Mouse (Mus musculus): ENCODE measurements at regions not wholly inside any gene's neighbourhood (a gene's known extent, or its start where the extent isn't known, plus 50 kb on each side); places are given as distances from the start of the nearest gene placed in this dataset.

- DNase-seq: no peak
Measured at GRCm38 (mm10) chrX:12888708-12889481, 127.0 kb upstream of the Med14 start.

DNA sequence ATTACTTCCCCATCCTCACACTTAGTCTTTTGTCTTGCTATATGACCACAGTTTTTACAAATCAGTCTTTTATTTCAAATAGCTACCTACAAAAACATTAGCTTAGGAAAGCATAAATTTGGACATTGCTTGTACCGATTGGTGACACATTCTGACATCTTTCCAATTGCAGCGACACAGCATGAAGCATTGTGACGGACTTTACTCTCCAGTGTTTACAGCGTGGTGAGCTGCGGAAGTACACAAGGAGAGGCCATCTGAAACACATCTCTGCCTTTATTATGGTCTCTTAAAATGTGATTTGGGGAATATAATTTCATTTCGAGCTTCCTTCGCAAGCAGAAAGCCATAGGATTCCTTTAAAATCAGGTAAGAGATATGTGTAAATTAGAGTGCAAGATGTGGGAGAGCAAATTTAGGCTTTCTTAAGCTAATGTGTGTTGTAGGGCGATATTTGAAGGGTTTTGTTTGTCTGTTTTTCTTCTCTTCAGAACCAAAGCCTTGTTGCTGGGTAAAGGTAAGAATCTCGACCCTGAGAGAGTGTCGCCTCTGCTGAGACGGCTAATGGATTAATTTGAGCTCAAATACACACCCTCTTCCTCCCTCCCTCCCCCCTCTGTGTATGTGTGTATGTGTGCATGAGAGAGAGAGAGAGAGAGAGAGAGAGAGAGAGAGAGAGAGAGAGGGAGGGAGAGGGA is 126.3 kb upstream of the Med14 start:
- DNase-seq: no peak

- no peak for DNase-seq
Measured at GRCm38 (mm10) chrX:12887516-12887915, 125.6 kb upstream of the Med14 start.

- no peak for DNase-seq
Measured at GRCm38 (mm10) chrX:12886160-12887048, 124.5 kb upstream of the Med14 start.

- no peak for DNase-seq
Measured at GRCm38 (mm10) chrX:12879233-12879632, 117.4 kb upstream of the Med14 start.

DNA sequence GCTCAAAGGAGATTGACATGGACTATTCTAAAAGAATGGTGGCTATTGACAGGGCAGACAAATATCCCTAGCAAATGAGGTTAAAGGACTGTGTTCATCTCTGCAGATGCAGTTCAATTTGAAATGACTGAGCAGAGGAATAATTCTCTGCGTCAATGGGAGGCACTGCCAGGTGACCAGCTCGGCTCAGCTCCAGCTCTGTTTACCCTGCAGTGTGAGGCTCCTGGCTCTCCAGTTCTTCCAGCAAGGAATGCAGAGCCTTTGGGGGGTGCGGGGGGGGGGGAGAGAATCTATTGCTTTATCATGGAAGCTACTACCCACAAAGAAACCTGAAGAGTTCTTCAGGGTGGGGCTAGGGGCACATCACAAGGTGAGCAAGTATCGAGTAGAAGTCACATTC is 115.6 kb upstream of the Med14 start:
- DNase-seq: no peak

DNA sequence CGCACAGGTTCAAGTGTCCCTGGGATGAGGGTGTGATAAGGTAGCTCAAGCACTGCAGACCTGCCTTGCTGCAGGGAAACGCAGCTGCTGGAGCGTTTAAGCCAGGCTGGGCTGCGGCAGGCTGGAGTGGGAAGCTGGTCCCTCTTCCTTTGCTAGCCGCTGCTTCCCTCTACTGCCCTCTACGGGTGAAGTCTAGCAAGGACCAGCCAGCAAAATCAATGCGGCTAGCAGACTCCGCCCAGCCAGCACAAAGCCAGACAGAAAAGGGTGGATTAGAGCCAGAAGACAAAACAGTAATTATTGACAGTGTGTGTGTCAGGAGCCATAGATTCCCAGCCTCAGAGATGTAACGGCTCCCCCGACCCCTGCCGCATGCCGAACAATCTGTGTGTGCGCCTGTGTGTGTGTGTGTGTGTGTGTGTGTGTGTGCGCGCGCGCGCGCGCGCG is 111.8 kb upstream of the Med14 start:
- DNase-seq: peak; percentile 72 to 81

- no peak for DNase-seq
Measured at GRCm38 (mm10) chrX:12873230-12873629, 111.4 kb upstream of the Med14 start.

DNA sequence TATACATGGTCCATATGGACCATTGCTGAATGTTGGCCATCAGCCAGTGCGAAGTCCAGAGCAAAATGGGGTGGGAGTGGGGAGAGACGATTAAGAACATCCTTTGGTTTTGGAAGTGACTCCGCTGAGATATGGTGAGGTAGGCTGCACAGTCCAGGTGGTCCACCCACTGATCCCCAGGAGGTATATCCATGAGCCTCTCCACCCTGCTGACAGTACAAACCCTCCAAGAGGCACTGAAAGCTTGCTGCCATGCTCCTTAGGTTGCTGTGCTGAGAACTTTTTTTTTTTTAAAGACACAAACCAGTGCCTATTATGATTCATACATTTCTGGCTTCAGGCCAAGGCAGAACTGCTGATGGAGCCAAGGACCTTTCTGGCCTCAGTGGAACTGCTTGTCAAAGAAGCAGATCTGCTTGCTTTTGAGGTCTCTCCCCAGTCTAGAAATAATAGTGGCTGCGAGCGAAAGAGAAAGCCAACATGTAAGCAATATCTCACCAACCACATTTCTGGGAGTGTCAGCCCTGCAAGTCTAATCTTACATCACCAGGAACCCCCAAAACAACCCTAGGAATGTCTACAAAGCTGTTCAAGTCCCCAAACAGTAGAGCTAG is 105.1 kb upstream of the Med14 start:
- no peak for DNase-seq

GRCm38 (mm10) chrX:12866176-12866575 is 104.3 kb upstream of the Med14 start:
- no peak for DNase-seq

- DNase-seq: peak; percentile 26 to 28
Measured at GRCm38 (mm10) chrX:12860168-12860567, 98.3 kb upstream of the Med14 start.

GRCm38 (mm10) chrX:12858757-12859156 is 96.9 kb upstream of the Med14 start:
- no peak for DNase-seq

- peak; percentile 23 to 44 for DNase-seq
Measured at GRCm38 (mm10) chrX:12857881-12858755, 96.2 kb upstream of the Med14 start.

GRCm38 (mm10) chrX:12855425-12855824 is 93.6 kb upstream of the Med14 start:
- DNase-seq: peak in 1 of 2 experiments; percentile 28

DNA sequence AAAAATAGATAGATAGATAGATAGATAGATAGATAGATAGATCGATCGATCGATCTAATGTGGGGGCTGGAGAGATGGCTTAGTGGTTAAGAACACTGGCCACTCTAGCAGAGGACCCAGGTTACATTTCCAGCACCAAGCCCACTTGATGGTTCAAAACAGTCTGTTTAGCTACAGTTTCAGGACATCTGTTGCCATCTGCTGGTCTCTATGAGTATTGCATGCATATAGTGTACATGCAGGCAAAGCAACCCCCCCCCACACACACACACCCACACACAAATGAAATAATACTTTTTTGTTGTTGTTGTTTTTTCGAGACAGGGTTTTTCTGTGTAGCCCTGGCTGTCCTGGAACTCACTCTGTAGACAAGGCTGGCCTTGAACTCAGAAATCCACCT is 89.8 kb upstream of the Med14 start:
- DNase-seq: peak; percentile 42 to 46

GRCm38 (mm10) chrX:12844431-12844830 is 82.6 kb upstream of the Med14 start:
- no peak for DNase-seq

- no peak for DNase-seq
Measured at GRCm38 (mm10) chrX:12841021-12841325, 79.1 kb upstream of the Med14 start.

- DNase-seq: peak; percentile 88 to 90
Measured at GRCm38 (mm10) chrX:12840160-12841020, 78.5 kb upstream of the Med14 start.

DNA sequence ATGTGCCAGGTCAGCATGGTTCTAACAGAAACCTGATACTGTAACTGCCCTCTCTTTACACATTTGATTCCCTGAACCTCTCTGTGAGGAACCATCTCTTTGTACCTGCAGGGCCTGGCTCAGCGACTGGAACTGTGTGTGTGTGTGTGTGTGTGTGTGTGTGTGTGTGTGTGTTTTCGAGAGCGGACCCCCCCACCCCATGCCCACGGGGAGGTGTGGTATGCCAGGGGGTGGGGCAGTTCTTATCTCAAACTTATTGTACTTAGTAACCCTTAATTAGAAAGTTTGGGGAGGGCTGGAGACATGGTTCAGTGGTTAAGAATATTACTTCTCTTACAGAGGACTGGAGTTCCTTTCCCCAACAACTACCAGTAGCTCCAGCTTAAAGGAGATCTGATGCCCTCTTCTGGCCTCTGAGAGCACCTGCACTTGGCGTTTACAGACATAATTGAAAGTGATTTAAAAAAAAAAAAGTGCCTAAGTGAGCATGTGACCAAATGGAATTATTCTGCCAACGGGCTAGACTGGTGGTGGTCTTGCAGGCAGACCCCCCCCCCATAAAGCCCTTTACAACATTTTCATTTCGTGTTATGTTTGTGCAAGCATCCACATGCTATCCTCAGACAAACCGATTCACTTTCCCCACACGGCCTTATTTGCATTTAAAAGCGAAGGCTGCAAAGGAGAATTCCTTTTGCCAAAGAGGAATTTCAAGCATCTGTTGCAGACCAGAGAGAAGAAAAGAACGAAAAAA is 77.7 kb upstream of the Med14 start:
- peak; percentile 48 to 56 for DNase-seq

DNA sequence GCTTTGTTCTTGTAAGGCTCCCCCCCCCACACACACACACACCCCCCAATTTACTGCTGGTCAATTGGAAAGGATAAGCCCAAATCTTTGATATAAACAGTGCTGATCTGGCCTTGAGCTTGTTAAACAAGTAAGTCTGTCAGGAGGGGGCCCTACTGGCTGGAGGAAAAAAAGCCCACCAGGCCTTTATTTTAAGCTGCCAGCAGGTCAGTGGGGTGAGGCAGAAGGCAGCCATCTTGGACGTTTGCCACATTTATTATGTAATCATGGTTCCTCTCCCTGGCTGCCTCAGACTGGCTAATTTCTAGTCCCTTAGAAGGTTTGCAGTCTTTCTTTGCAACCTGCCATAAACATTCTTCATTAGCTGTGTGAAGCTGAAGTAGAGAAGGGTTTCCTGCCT is 75.9 kb upstream of the Med14 start:
- DNase-seq: peak; percentile 31 to 38
